Mouse (Mus musculus) brain, embryonic 14.5 days (tissue): Measurements from ENCODE around the gene Slc12a8.

Experiments
- CTCF ChIP-seq: fragments of 200-500 bp; IDR thresholded peaks from 2 replicates; pipeline ENCODE4 v1.5.1; 2012; ENCODE audit warnings: inconsistent platforms, mild to moderate bottlenecking, moderate library complexity, borderline replicate concordance; ENCODE audit not compliant: insufficient read depth, insufficient read length; ENCODE audit errors: extremely low read depth
- POLR2A ChIP-seq: fragments of 200-500 bp; IDR thresholded peaks from 2 replicates; pipeline ENCODE4 v1.6.1; 2012; ENCODE audit warnings: mild to moderate bottlenecking, inconsistent platforms, borderline replicate concordance; ENCODE audit not compliant: poor library complexity, insufficient read depth, insufficient read length, severe bottlenecking; ENCODE audit errors: extremely low read depth

DNA sequence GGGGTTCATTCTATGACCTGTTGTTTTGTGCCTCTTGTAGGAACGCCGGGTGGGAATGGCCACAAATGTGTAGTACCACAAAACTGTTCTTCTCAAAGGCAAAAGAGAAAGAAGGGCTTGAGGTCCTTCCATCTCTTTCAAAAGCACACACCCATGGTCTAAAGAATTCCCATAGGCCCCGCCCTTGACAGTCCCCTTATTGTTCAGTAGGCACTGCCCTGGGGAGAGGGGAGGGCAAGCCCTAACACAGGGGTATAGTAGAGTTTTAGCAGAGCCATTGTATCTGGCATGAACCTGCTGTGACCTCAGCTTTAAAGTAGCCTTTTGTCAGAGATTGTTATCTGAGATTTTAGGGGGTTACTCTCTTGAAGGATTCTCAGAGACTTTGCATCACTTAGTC, 98.9 kb downstream of the Slc12a8 start:
- TF ChIP-seq POLR2A (no peak), CTCF (no peak)
